Mouse (Mus musculus): Measurements from ENCODE around the gene Abcf1.
A peak's percentile ranks its signal among the peaks of the same experiment; 100 is the strongest.
"Not testable (repeated sequence)": the region's sequence is repeated elsewhere in the genome, so short reads cannot be mapped to it uniquely, and the experiment has no call there.

The Abcf1 gene

DNA sequence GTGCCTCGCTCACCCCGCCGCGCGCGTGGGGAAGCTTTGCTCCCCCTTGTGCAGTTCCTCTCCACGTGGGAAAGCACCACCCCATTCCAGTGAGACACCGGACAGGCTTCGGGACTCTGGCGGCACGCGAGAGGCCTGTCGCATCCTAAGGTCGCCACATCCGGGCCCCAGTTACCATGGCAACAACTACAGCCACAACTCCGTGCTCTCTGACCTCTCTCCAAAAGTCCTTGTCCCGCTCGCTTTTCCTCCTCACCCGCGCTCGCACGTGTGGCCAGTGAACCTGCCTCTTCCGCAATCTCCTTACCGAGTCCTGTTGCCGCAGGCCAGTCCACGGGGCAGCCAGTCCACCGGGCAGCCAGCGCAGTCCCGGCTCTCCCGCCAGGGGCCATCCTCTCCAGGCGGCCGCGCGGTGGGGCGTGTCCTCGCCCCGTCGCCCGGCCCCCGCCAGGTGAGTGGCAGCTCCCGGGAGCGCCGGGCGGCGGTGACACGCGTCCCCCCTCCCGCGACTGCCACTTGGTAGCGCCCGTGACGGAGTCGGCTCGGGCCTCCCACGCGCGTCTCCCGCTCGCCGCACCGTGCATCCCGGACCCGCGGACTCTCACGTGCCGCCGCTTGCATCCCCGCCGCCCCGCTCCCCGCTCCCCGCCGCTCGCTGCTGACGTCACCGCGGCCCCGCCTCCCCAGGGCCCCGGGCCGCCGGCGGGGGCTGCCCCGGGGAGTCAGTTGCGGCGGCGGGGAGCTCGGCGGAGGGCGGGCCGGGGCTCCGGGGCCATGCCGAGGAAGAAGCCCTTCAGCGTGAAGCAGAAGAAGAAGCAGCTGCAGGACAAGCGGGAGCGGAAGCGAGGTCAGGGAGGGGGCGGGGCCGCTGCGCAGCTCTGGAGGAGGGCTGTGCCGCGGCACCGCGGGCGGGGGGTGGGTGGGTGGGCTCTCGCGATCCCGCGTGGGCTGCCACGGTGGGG, 10.1 kb upstream of the Abcf1 start, which contains the start of the genes Gnl1 and Prr3:
Gene Gnl1, plus strand, starts transcription at position 451 of the 962 bp plus-strand sequence.
Gene Prr3, minus strand, starts transcription at position 836 of the 962 bp plus-strand sequence.
- peak; percentile 83 to 90 for DNase-seq (ENCODE audit: low read depth in 1 of 2, low spot score in 2 of 2)

- DNase-seq (ENCODE audit: low read depth in 1 of 2, low spot score in 2 of 2) = no peak
Measured at GRCm38 (mm10) chr17:35978811-35979400, 9.3 kb upstream of the Abcf1 start.

- no peak for DNase-seq (ENCODE audit: low read depth in 1 of 2, low spot score in 2 of 2)
Measured at GRCm38 (mm10) chr17:35972131-35972530, 2.6 kb upstream of the Abcf1 start.

DNA sequence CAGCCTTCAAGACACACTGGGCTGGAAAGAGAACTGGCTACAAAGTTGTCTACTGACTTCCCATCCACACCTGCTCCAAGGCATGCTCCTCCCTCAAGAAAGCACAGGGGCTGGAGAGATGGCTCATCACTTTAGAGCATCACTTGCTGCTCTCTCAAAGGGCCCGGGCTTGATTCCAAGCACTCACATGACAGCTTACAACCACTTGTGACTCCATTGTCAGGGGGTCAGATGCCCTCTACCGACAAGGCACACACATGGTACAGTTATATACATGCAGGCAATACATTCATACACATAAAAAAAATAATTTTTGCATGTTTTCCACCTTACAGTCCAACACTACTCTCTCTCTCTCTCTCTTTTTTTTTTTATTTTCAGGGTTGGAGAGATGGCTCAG, 1.9 kb downstream of the Abcf1 start:
- DNase-seq (ENCODE audit: low read depth in 1 of 2, low spot score in 2 of 2) = no peak

DNA sequence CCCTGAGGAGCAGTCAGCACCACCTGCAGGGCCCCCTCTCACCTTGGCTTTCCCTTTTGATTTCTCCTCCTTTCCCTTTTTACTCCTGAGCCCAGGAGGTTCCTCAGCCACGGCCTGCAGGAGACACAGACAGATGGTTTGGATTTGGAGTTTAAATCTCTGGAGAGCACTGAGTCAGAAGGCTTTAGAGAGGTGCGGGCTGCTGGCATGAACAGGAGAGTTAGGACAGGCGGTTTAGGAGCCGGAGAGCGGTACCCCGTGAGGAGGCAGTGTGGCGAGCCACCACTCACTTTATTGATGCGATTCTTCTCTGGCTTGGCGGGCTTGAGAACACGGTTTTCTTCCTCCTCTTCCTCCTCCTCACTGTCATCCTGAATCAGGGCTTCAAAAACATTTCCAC, 6.3 kb downstream of the Abcf1 start:
- no peak for DNase-seq (ENCODE audit: low read depth in 1 of 2, low spot score in 2 of 2)

DNA sequence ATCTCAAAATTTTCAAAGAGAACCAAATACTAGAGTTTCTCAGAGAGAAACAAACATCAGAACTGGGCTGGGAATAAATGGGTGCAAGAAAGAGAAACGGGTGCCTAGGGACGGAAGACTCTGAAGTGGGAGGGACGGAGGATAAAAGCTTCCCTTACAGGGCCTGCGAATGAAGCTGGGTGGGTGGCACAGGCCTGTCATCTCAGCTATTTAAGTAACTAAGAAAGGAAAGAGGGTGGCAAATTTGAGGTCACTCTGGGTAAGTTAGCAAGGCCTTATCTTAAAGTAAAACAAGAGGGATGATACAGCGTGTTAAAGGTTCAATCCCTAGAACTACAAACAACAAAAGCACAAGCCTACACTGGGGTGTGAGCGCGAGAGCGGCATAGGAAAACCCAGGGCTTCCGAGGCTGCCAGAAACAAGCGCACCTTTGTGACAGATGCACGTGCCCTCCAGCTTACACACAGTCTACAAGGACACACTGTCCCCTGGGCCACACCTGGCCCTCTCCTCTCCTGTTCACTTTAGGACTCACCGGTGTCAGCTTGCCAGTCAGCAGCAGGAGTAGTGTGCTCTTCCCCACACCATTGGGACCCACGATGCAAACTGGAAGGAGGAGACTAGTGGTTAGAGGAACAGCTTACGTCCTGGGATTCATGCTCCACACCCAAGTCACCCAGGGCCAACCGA, 10.9 kb downstream of the Abcf1 start:
- DNase-seq (ENCODE audit: low read depth in 1 of 2, low spot score in 2 of 2) = no peak

- no peak for DNase-seq (ENCODE audit: low read depth in 1 of 2, low spot score in 2 of 2)
Measured at GRCm38 (mm10) chr17:35954665-35955064, 14.9 kb downstream of the Abcf1 start.

DNA sequence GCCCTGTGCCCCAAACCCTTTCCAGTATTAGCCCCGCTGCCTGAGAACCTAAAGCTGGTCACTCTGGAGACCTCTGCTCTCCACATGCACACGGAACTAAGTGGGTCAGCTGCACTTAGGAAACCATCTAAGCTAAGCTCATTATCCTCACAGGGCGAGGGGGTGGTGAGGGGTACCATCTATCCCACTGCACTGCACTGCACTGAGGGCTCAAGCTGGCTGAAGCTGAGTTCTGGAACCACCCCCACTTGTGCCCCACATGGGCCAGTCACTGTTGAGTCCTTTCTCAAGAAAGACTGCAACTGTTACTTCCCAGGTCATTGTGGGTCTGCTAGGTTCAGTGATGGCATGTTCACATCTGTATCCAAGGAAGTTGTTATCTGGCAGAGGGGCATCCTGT, 17.0 kb downstream of the Abcf1 start:
- DNase-seq (ENCODE audit: low read depth in 1 of 2, low spot score in 2 of 2) = not testable (repeated sequence)

DNA sequence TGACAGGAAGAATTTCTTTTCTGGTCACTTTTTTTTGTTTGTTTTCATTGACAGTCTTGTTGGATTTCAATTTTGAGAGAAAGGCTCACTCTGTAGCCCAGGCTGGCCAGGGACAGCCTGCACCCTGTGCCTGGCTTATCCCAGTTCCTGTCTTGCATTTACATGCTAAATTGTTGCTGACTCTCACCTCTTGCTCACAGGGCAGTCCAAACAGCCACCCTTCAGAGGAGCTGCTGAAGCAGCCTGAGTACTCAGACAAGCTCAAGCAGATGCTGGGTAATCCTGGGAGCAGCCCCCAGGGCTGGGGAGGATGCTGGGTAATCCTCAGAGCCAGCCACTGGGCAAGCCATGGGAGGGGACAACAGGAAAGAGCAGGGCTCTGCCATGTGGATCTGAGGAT, 18.6 kb downstream of the Abcf1 start:
- not testable (repeated sequence) for DNase-seq (ENCODE audit: low read depth in 1 of 2, low spot score in 2 of 2)

GRCm38 (mm10) chr17:35939941-35940340, 29.6 kb downstream of the Abcf1 start:
- DNase-seq (ENCODE audit: low read depth in 1 of 2, low spot score in 2 of 2) = no peak

- DNase-seq (ENCODE audit: low read depth in 1 of 2, low spot score in 2 of 2) = no peak
Measured at GRCm38 (mm10) chr17:35939108-35939507, 30.5 kb downstream of the Abcf1 start.

- DNase-seq (ENCODE audit: low read depth in 1 of 2, low spot score in 2 of 2) = no peak
Measured at GRCm38 (mm10) chr17:35937700-35938348, 31.7 kb downstream of the Abcf1 start.

- DNase-seq (ENCODE audit: low read depth in 1 of 2, low spot score in 2 of 2) = not testable (repeated sequence)
Measured at GRCm38 (mm10) chr17:35935763-35936162, 33.8 kb downstream of the Abcf1 start.

GRCm38 (mm10) chr17:35932608-35933007, 37.0 kb downstream of the Abcf1 start:
- no peak for DNase-seq (ENCODE audit: low read depth in 1 of 2, low spot score in 2 of 2)

DNA sequence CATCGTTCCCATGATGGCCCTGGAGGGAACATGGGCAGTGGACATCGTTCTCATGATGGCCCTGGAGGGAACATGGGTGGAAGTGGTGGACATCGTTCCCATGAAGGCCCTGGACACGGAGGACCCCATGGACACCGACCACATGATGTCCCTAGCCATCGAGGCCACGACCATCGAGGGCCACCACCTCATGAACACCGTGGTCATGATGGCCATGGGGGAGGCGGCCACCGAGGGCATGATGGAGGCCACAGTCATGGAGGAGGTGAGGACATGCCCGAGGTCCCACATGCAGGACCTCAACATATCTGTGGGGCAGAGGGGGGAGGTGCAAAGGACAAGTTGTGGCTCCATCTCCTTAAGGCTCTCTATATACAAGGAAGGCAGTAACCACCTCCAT, 38.9 kb downstream of the Abcf1 start:
- no peak for DNase-seq (ENCODE audit: low read depth in 1 of 2, low spot score in 2 of 2)

GRCm38 (mm10) chr17:35929534-35929933, 40.0 kb downstream of the Abcf1 start:
- DNase-seq (ENCODE audit: low read depth in 1 of 2, low spot score in 2 of 2) = no peak

GRCm38 (mm10) chr17:35927471-35927870, 42.1 kb downstream of the Abcf1 start:
- no peak for DNase-seq (ENCODE audit: low read depth in 1 of 2, low spot score in 2 of 2)

- DNase-seq (ENCODE audit: low read depth in 1 of 2, low spot score in 2 of 2) = no peak
Measured at GRCm38 (mm10) chr17:35923281-35923680, 46.3 kb downstream of the Abcf1 start.

GRCm38 (mm10) chr17:35922566-35922965, 47.0 kb downstream of the Abcf1 start:
- no peak for DNase-seq (ENCODE audit: low read depth in 1 of 2, low spot score in 2 of 2)

DNA sequence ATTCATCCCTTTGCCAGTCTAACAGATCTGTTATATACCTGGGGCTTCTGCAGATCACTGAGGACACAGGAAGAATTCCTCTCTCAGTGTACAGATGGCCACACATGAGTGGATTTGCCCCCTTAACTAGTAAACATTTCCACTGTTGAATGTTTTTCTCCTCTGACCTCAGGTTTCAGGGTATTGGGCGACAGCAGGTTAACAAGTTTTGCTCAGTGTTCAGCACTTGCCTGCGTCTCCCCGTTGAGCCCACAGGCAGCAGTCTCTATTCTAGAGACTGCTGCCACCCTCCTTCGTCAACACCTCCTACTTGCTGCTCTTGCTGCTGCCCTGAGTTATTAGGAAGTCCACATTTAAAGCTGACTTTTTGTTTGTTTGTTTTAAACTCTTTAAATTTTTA, 47.9 kb downstream of the Abcf1 start:
- DNase-seq (ENCODE audit: low read depth in 1 of 2, low spot score in 2 of 2) = no peak
